Mouse (Mus musculus): Measurements from ENCODE around the gene Fam71d.

GRCm38 (mm10) chr12:78717783-78718182, 26.4 kb downstream of the Fam71d start:
- no peak for TF ChIP-seq POLR2A (IDR thresholded peaks at IDR 0.05; ENCODE audit: control insufficient read depth in 1 of 2, insufficient read depth in 1 of 2, low read depth in 1 of 2, low read length in 2 of 2, poor library complexity in 1 of 2)
- no peak for TF ChIP-seq TCF12 (IDR thresholded peaks at IDR 0.05; ENCODE audit: low read depth, low read length)
- TF ChIP-seq RAD21 (IDR thresholded peaks at IDR 0.05; ENCODE audit: low read depth, low read length) = no peak
- no peak for TF ChIP-seq GATA1 (IDR thresholded peaks at IDR 0.05; ENCODE audit: low read depth, low read length)
- TF ChIP-seq CHD2 (IDR thresholded peaks at IDR 0.05; ENCODE audit: low read length) = no peak
- no peak for TF ChIP-seq MXI1 (IDR thresholded peaks at IDR 0.05; ENCODE audit: low read depth, low read length)

All from MEL (cell line).